Mouse (Mus musculus) lung, postnatal 14 days (tissue): Measurements from ENCODE around the gene Pitx2.

Experiments
- DNase-seq: peaks from one replicate; pipeline ENCODE4 v3.0.0; 2021

The Pitx2 gene

GRCm38 (mm10) chr3:129199609-129200500 lies at the start of gene Pitx2:
Gene Pitx2, plus strand, starts transcription at chr3:129199878.
- no peak for DNase-seq

- DNase-seq, result no peak
These were observed 49.7 kb upstream of the Pitx2 start for GRCm38 (mm10) chr3:129150001-129150400.

- no peak for DNase-seq
These were observed 48.5 kb upstream of the Pitx2 start for GRCm38 (mm10) chr3:129151096-129151685.

GRCm38 (mm10) chr3:129158812-129159370 lies 40.8 kb upstream of the Pitx2 start:
- DNase-seq, result no peak

- no peak for DNase-seq
These were observed 38.2 kb upstream of the Pitx2 start for GRCm38 (mm10) chr3:129161333-129162035.

GRCm38 (mm10) chr3:129164246-129164645 lies 35.4 kb upstream of the Pitx2 start:
- DNase-seq, result no peak

- DNase-seq, result no peak
These were observed 34.0 kb upstream of the Pitx2 start for GRCm38 (mm10) chr3:129165715-129166114.

- no peak for DNase-seq
These were observed 33.0 kb upstream of the Pitx2 start for GRCm38 (mm10) chr3:129166684-129167083.

GRCm38 (mm10) chr3:129170416-129170815 lies 29.3 kb upstream of the Pitx2 start:
- DNase-seq, result no peak

GRCm38 (mm10) chr3:129171789-129172188 lies 27.9 kb upstream of the Pitx2 start:
- no peak for DNase-seq

- DNase-seq, result no peak
These were observed 5.2 kb upstream of the Pitx2 start for GRCm38 (mm10) chr3:129194436-129194835.

- DNase-seq, result no peak
These were observed 4.6 kb upstream of the Pitx2 start for GRCm38 (mm10) chr3:129195036-129195435.

- DNase-seq, result no peak
These were observed 3.7 kb upstream of the Pitx2 start for GRCm38 (mm10) chr3:129195816-129196549.

GRCm38 (mm10) chr3:129196550-129196919 lies 3.1 kb upstream of the Pitx2 start:
- DNase-seq, result no peak

- DNase-seq, result no peak
These were observed 2.6 kb upstream of the Pitx2 start for GRCm38 (mm10) chr3:129197035-129197434.

- DNase-seq, result no peak
These were observed 1.7 kb upstream of the Pitx2 start for GRCm38 (mm10) chr3:129197786-129198626.

- DNase-seq, result no peak
These were observed 1.1 kb upstream of the Pitx2 start for GRCm38 (mm10) chr3:129198627-129198903.

- DNase-seq, result no peak
These were observed 494 bp upstream of the Pitx2 start for GRCm38 (mm10) chr3:129199160-129199608.

GRCm38 (mm10) chr3:129200501-129200890 lies 818 bp downstream of the Pitx2 start:
- DNase-seq, result no peak

- DNase-seq, result no peak
These were observed 1.5 kb downstream of the Pitx2 start for GRCm38 (mm10) chr3:129201156-129201555.

- DNase-seq, result no peak
These were observed 2.1 kb downstream of the Pitx2 start for GRCm38 (mm10) chr3:129201681-129202255.
